Mouse (Mus musculus): ENCODE data around the gene Trak1.

DNA sequence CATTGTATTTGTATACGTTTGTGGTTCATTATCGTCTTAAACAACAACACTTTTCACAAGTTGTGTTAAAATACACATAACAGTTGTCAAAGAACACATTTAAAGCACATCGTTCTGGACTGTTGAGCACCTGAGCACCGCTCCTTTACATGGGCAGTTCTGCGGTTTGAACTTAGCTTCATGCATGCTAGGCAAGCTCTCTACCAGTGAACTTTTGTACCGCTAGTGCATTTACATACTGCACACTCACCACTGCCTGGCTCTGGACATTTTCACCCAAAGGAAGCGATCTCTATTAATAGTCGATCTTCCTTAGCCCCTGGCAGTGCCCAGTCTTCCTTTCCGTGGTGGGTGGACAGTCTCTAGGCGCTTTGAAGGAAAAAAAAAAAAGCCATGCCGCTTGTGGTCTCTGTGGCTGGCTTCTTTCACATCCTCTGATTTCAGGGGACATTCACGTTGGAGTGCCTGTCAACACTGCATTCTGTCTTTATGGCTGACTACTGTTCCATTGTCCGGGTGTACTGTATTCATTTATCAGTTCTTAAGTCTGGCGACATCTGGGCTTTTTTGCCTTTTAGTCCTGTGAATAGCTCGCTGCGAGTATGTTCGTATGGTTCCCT lies 84.5 kb downstream of the Trak1 start:
- TF ChIP-seq CTCF (IDR thresholded peaks at IDR 0.05; ENCODE audit: borderline replicate concordance, insufficient read depth, low read depth, low read length), result no peak
- no peak for TF ChIP-seq POLR2A (IDR thresholded peaks at IDR 0.05; ENCODE audit: borderline replicate concordance, insufficient read depth, low read length)

Data from cerebellum, adult 2 months (tissue).